Mouse (Mus musculus) spleen, adult 2 months (tissue): ENCODE measurements around the gene Slc39a11. TPM values are rescaled to one million over a fixed set of nuclear protein-coding genes. Genes with fewer than 3 reads are reported as not detected.

Source experiments
- DNase-seq, 2 experiments: peaks; one replicate each; pipeline versions ENCODE4 v3.0.0 to v3.0.0-alpha.2; 2012 to 2021; ENCODE audit warnings: low spot score in 2 of 2, low read depth in 1 of 2
- H3K27ac ChIP-seq: fragments of 200-500 bp; 2 replicates; pipeline ENCODE4 v1.5.1; 2012; ENCODE audit warnings: low read length, inconsistent platforms; ENCODE audit not compliant: insufficient read depth
- H3K27me3 ChIP-seq: fragments of 200-500 bp; 2 replicates; pipeline ENCODE4 v1.6.1; 2012; ENCODE audit warnings: mild to moderate bottlenecking, moderate library complexity, low read length, inconsistent platforms; ENCODE audit not compliant: control insufficient read depth, insufficient read depth
- H3K36me3 ChIP-seq: fragments of 200-500 bp; 2 replicates; pipeline ENCODE4 v1.6.1; 2012; ENCODE audit warnings: mild to moderate bottlenecking, low read length, inconsistent platforms; ENCODE audit not compliant: control insufficient read depth, insufficient read depth
- H3K4me1 ChIP-seq: fragments of 200-500 bp; 2 replicates; pipeline ENCODE4 v1.6.1; 2011; ENCODE audit warnings: inconsistent platforms; ENCODE audit not compliant: control insufficient read depth, insufficient read depth, insufficient read length
- H3K4me3 ChIP-seq: fragments of 200-500 bp; 2 replicates; pipeline ENCODE4 v1.5.1; 2011; ENCODE audit warnings: mild to moderate bottlenecking, inconsistent platforms; ENCODE audit not compliant: insufficient read depth, insufficient read length; ENCODE audit errors: extremely low read depth
- CTCF ChIP-seq: fragments of 200-500 bp; IDR thresholded peaks from 2 replicates; pipeline ENCODE4 v1.5.1; 2011; ENCODE audit warnings: mild to moderate bottlenecking, inconsistent platforms; ENCODE audit not compliant: insufficient read depth, insufficient read length, insufficient replicate concordance; ENCODE audit errors: extremely low read depth
- POLR2A ChIP-seq: fragments of 200-500 bp; IDR thresholded peaks from 2 replicates; pipeline ENCODE4 v1.6.1; 2011; ENCODE audit warnings: low read depth, low read length, inconsistent platforms
- WGBS: fragments of 180-500 bp; shearing (Covaris S2); methylation state at CpG from one replicate; pipeline ENCODE4 v1.1.7; 2018; 5-methylcytosine and 5-hydroxymethylcytosine counted together
- polyA plus RNA-seq: library from polyadenylated mRNA; depleted of rRNA; stranded (reverse); fragments of >200 nt; gene quantifications from 2 replicates; pipeline ENCODE4 v1.2.3, GENCODE M21; 2012

The Slc39a11 gene
- polyA plus RNA-seq, 1 experiment: 11.6 TPM

GRCm38 (mm10) chr11:113610266-113610665 is 39.6 kb downstream of the Slc39a11 start:
- no peak for DNase-seq
- Histone ChIP-seq H3K4me3 (no peak overlapping the region), H3K36me3 (no peaks in the 10 kb centered on the region), H3K27me3 (no peaks in the 10 kb centered on the region), H3K4me1 (peaks cover 2% of the 10 kb centered on the region; the same call in 1 of the 2 replicates), H3K27ac (no peak overlapping the region)
- WGBS: 24% methylated on average over 5 of the region's 5 CpGs
- TF ChIP-seq POLR2A (no peak), CTCF (no peak)

DNA sequence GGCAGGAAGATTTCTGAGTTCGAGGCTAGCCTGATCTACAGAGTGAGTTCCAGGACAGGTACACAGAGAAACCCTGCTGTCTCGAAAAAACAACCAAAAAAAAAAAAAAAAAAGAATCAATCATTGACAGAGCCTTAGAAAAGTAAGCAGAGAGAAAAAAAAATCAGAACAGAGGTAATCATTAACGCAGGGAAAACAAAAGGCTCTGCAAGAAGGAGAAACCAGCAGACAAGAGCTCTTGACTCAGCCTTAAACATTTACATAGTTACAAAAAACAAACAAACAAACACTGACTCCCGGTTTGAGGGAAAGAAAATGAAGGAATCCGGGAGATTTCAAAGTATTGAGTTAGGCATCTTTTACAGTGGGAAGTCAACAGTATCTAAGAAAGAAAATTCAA is 40.3 kb downstream of the Slc39a11 start:
- Histone ChIP-seq H3K4me1 (peaks cover 2% of the 10 kb centered on the region; the same call in 1 of the 2 replicates), H3K27ac (no peak overlapping the region), H3K4me3 (no peak overlapping the region), H3K36me3 (no peaks in the 10 kb centered on the region), H3K27me3 (no peaks in the 10 kb centered on the region)
- 86% methylated on average over 5 of the region's 5 CpGs for WGBS
- no peak for DNase-seq
- TF ChIP-seq POLR2A (no peak), CTCF (no peak)

DNA sequence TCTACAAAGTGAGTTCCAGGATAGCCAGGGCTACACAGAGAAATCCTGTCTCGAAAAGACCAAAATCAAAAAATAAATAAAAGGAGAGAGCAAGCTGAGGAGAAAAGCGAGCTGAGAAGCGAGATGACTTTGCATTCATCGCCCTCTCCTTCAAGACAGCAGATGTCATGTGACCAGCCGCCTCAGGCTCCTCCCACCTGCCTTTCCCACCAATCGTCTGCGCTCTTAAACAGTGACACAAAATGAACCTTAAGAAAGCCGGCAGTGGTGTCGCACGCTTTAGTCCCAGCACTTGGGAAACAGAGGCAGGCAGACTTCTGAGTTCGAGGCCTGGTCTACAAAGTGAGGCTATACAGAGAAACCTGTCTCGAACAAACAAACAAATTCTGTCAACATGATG is 42.3 kb downstream of the Slc39a11 start:
- DNase-seq: no peak
- Histone ChIP-seq H3K27me3 (no peaks in the 10 kb centered on the region), H3K4me1 (peaks cover 2% of the 10 kb centered on the region; the same call in 1 of the 2 replicates), H3K36me3 (no peaks in the 10 kb centered on the region), H3K27ac (no peak overlapping the region), H3K4me3 (no peak overlapping the region)
- 94% methylated on average over 12 of the region's 12 CpGs for WGBS
- TF ChIP-seq POLR2A (no peak), CTCF (no peak)

DNA sequence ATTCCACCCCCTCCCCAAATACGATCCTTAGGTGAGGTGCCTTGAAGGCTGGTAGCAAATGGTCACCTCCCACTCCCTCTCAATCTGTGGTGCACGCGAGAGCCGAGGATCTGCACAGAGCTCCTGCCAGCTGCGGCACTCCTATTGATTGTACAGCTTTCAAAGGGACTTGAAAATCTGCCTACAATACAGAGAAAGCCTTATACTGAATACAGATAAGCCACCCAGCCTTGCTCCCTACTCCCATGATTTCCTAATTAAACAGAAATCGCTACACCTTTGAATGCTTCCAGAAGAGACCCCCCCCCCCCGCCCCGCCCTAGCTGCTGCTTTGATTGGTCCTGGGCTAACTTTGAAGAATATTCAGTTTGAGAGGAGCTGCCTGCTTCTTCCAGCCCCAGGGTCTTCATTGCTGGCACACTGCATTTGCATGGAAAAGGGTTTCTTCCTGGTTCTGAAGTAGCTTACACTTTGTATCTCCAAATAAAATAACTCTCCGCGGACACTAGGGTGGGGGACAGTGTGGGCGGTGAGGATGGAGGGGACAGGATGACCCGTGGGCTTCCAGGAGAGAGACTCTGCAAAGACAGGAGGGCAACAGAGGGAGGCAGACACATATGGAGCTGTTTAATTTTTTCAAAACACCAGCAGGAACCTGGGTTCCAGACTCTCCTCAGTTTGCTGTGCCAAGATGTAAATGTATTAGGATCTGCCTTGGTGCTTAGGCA is 48.1 kb downstream of the Slc39a11 start:
- no peaks in the 10 kb centered on the region for H3K36me3 ChIP-seq
- H3K4me1 ChIP-seq: no peaks in the 10 kb centered on the region
- H3K4me3 ChIP-seq: no peak overlapping the region
- H3K27me3 ChIP-seq: no peaks in the 10 kb centered on the region
- DNase-seq: no peak
- TF ChIP-seq CTCF (no peak), POLR2A (no peak)
- WGBS: 91% methylated on average over 12 of the region's 12 CpGs
- no peak overlapping the region for H3K27ac ChIP-seq

- Histone ChIP-seq H3K4me1 (no peaks in the 10 kb centered on the region), H3K36me3 (no peaks in the 10 kb centered on the region), H3K27ac (no peak overlapping the region), H3K27me3 (no peaks in the 10 kb centered on the region), H3K4me3 (no peak overlapping the region)
- DNase-seq: no peak
- 89% methylated on average over 18 of the region's 18 CpGs for WGBS
- TF ChIP-seq CTCF (no peak), POLR2A (no peak)
Observed at GRCm38 (mm10) chr11:113600526-113601245, 49.2 kb downstream of the Slc39a11 start.

DNA sequence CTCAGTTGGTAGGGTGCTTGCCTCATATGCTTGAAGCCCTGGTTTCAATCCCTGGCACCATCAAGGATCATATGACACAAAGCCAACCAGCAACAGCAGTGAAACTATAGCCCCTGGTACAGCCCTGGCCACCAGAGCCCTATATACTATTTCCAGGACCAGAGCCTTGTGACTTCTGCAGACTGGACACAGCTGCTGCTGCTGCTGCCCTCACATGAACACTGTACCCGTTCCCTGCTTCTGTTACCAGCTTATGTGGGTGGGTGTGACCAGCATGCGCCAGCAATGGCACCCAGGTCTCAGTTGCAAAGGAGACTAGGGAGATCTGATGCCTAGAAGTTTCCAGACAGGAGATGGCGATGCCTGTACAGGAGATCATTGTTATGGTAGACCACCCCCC is 52.2 kb downstream of the Slc39a11 start:
- H3K4me1 ChIP-seq: no peaks in the 10 kb centered on the region
- no peaks in the 10 kb centered on the region for H3K36me3 ChIP-seq
- H3K27ac ChIP-seq: no peak overlapping the region
- H3K4me3 ChIP-seq: no peak overlapping the region
- TF ChIP-seq CTCF (no peak), POLR2A (no peak)
- 83% methylated on average over 3 of the region's 3 CpGs for WGBS
- no peak for DNase-seq
- no peaks in the 10 kb centered on the region for H3K27me3 ChIP-seq

GRCm38 (mm10) chr11:113595144-113595543 is 54.7 kb downstream of the Slc39a11 start:
- Histone ChIP-seq H3K4me1 (no peaks in the 10 kb centered on the region), H3K27ac (no peak overlapping the region), H3K27me3 (no peaks in the 10 kb centered on the region), H3K4me3 (no peak overlapping the region), H3K36me3 (no peaks in the 10 kb centered on the region)
- no peak for DNase-seq
- WGBS: 83% methylated on average over 5 of the region's 5 CpGs
- no peak for TF ChIP-seq POLR2A
- TF ChIP-seq CTCF: no peak
